Mouse (Mus musculus) right cerebral cortex, postnatal 14 days (tissue): ENCODE data around the gene Chrna9.

Experiments used
- DNase-seq: peaks from one replicate; pipeline ENCODE4 v3.0.0; 2022

Gene Chrna9

DNA sequence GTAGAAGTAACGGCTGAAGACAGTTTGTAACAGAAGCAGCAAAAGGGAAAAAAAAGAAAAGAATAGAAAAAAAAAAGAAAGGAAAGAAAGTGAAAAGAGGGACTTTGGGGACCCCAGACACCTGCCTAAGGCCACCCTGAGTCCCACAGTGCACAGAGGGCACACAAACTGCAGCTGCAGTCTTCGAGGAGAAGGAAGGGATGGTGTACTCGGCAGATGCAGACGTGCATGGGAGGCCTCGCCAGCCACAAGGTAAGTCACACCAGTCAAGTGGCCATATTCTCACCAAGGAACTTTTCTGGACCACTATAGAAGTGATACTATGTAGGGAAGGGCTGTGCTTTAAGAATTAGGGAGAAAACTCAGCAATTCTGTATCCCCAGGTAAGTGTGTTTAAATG is at the start of gene Chrna9:
TSS of gene Chrna9 (plus strand) at position 139 of the 400 bp plus-strand sequence.
- DNase-seq = no peak

DNA sequence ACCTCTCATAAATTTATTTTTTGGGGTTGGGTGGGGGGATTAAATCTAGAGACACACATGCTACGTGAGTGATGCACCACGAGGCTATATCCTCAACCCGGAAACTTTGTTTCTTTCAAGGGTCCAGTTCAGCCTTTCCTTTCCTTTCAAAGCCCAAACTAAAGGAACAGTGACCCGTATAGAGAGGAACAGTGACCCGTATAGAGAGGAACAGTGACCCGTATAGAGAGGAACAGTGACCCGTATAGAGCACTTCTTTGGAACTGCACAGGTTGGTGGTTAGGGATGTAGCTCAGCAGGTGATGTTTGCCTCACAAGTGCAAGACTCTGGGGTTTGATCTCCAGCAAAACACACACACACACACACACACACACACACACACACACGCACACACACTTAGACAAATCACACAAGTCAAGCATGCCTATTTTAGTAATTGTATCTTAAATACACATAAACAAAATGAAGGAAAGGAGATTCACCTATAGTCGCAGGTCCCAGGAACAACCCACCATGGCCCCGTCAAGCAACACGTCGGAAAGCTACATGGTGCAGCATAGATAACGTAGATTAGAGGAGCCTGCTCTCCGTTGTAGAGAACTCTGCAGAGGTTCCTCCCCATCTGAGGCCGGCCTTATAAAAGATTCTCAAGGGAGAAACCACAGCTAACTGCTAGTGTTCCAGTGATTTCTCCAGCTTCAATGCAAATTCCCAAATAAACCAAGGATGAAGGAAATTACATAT is 48.9 kb upstream of the Chrna9 start:
- no peak for DNase-seq

DNA sequence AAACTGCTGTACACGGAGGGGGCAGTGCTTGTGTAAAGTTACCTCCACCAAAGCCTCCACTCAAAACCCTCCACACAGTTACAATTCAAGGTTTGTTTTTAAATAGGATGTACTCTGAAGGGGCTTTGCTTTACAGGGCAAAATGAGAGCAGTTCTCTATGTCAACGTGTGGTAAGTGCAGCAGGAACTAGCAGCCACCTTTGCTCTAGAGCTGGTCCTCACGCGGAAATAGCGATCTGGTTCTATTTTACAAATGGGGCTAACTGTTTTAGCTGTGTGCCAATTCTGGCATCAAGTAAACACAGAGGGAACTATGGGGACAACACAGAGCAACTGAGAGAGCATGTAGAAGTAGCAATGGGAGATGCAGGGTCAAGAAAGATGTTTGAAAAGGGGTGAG is 46.6 kb upstream of the Chrna9 start:
- DNase-seq = no peak

DNA sequence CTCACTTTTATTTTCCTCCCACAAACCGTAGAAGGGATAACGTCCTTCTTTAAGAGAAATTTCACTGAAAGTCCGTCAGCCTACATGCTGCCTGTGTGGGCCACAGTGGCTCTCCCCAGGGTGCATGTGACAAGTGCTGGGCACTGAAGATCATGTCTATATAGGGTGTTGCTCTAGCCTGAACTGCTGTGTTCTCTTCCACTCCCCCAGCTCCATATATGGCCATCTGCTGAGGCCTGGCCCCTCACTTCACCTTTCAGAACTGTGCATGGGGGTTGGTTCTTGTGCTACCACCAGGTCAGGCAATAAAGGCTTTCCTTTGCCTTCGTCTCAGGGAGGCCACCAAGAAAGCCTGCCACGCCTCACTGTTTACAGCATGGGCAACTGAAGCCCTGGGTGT is 45.7 kb upstream of the Chrna9 start:
- DNase-seq = no peak

DNA sequence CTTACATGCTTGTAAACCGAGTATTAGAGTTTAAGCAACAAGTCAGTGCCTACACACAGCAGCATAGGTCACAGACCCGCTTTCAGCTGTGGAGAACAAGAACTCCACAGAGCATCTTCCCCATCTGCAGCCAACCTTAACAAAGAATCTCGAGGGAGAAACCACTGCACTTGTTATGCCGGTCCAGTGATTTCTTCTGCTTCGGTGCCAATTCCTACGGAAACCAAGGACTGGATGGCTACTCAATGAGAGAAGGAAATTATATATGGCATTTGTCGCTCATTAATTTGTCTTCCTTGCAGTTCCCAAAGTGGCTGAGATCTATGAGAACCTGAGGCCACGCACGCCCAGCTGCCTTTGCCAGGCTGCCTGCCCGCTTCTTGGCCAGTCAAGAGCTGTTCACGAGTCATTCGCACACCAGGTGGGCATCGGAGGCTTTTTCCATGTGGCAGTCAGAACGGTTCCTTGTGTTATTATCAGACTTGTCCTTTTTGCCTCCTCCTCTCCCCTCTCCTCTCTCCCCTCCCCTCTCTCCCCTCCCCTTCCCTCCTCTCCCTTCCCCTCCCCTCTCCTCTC is 43.4 kb upstream of the Chrna9 start:
- no peak for DNase-seq

DNA sequence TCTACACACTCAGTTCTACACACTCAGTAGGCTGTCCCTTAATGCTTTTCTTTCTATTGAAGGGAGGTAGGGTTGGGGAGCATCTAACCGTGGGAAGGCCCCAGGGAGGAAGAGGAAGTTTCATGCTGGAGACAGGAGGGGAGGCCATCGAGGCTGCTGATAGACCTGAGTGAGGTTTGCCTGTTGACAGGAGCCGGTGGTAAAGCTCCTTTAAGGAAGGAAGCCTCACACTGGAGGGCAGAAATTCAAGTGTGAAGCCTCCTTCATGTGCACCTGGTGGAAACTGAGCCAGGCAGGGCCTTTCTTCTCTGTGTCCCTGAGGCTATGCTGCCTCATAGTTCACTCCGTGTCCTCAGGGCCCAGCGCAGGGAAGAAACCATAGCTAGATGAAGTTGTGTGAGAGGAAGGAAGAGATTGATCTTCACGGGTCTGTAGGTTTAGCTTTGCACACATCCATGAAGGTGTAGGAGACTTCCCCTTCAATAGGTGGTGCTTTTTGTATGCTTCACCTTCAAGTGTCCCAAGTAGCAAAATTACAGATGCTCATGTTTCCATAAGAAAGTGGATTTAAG is 39.5 kb upstream of the Chrna9 start:
- no peak for DNase-seq

DNA sequence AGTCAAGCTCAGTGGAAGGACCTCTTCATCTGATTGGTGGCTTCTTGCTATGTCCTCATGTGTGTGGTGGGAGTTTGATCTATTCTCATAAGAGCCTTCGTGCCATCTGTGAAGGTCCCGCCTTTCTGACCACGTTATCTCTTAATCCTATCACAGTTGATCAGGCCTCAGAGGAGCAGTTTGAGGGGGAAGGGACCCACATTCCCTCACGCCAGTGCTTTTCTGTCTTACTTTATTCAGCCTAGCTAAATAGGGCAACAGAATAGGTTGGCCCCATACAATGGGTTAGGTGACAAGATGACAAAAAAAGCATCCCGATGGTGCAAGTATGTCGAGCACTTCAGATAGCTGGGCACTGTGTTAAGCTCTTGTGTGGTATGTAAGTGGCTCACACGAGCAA is 39.0 kb upstream of the Chrna9 start:
- no peak for DNase-seq

DNA sequence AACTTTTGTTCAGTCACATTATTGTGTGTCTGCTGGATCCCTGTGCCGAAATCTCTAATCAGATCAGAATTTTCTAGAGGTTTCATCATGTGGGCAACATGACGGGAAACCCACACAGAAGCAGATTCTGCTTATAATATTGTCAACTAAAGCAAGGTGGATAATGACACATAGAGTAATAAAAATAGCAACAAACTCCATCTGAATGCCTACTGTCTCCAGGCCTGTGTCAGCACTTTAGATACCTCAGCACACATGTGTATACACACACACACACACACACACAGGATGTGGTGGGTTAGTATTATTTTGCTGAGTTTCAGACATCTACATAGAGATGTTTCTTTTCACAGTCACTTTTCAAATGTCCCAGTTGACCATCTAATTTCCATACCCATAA is 37.0 kb upstream of the Chrna9 start:
- no peak for DNase-seq

DNA sequence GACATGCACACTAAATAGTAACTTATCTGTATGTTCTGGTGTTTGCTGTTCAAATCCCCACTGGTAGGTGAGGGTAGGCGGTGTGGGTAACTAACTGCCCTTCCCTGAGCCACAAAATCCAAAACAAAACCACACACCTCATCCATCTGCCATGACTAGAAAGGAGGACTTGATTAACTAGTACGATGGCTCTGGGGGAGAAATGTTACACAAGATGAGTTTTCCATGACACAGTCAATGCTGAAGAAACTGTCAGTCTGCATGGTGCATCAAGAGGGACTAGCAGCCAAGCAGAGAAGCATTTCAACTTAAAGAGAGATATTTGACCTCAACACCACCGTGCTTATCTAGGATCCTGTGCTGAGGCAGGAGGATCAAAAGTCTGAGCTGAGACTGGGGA is 36.0 kb upstream of the Chrna9 start:
- no peak for DNase-seq

DNA sequence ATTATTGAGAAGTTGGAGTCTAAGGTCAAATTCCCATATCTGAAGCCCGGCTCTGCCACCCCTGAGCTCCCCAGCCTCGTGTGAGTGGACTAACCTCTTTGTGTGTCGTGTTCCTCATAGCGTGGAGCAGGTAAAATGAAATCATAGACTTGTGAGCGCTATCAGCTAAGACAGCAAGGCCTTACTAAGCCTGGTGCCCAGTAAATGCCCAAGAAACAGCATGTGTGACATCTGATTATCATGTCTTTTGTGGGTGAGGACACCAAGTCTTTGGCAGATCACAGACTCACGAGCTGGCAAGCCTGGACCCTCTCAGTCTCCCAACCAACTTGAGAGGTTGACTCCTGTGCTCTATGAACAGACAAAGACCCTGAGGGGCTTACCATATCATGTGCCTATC is 34.6 kb upstream of the Chrna9 start:
- no peak for DNase-seq

DNA sequence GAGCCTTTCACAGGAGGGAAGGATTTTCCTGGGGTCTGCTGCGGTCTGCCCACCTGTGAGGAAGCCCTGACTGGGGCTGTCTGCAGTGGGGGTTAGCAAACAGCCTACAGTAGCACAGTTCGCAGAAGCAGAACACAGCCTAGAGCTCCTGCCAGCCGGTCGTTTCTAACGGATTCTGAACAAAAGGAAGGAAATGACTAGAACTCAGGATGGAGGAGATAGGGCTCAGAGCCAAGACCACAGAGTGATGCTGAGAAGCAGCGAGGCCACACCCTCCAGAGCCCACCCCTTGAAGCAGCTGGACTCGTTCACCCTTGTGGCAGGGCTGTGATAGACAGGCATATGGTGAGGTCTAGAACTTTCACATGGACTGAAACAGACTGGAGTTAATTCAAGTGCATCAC is 33.9 kb upstream of the Chrna9 start:
- DNase-seq = no peak

DNA sequence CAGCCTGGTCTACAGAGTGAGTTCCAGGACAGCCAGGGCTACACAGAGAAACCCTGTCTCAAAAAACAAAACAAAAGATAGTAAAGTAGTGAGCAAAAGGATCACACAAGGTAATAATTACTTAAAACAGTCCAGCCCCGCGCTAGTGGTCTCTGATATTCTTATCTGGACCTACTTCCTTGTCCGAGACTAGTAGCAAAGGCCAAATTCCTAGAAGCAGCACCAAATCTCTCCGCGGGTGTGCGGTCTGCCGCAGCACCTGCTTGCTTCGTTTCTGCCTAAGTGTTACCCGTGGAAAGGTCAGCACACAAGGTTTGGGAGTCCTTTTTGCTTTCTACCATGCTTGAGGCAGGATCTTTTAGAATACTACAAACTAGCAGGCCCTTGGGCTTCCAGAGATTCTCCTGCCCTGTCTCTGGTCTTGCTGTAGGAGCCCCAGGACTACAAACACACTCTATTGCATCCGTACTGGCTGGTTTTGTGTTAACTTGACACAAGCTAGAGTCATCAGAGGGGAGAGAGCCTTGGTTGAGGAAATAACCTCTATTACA is 32.8 kb upstream of the Chrna9 start:
- DNase-seq = no peak

DNA sequence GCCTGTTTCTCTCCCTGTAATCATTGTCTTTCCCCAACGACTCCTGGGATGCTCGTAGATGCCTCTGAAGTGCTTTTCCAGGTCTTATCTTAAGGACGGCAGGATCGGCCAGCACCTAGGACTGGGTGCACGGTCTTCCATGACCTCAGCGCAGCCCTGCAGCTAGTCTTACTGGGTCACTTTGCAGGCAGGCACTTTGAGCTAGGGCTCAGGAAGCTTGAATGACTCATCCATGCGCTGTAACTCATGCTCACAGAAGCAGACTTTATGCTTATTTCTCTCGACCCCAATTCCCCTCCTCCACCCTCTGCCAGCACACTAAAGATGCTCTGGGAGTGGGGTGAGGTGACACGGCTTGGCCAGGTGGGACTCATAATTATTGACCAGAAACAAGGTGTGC is 31.9 kb upstream of the Chrna9 start:
- no peak for DNase-seq

DNA sequence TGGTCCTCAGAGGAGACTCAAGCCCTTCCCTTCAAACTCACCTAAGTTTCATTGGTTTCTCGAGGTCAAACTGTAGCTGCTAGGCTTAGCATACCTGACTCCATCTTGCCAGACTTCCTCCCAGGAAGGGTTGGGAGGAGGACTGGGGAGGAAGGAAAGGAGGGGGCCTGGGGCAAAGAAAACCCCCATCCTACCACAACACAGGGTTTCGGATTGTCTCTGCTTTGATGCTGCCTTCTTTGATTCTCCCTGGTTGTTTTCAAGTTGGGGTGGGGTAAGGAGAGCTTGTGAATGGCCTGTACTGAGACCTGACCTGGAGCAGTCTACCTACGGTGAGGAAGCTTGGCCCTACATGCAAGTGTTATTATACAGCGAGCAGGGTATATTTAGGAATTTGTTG is 30.2 kb upstream of the Chrna9 start:
- no peak for DNase-seq

DNA sequence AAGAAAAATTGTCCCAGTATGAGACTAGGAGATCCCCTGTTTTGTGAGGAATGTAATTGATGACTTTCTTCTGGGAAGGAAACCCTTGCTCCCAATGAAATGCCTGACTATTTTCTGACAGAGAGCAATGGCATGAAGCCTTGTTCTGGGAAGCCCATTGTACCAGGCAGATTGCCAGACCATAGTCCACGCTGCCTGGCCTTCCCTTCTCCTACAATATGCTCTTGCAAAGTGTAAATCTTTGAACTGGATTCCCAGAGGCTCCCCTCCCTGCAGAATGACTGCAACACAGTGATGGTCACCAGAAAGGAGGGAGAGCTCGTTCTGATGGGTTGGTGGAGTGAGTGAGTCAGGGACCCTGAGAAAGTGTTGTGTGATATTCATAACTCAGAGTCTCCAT is 26.0 kb upstream of the Chrna9 start:
- no peak for DNase-seq

DNA sequence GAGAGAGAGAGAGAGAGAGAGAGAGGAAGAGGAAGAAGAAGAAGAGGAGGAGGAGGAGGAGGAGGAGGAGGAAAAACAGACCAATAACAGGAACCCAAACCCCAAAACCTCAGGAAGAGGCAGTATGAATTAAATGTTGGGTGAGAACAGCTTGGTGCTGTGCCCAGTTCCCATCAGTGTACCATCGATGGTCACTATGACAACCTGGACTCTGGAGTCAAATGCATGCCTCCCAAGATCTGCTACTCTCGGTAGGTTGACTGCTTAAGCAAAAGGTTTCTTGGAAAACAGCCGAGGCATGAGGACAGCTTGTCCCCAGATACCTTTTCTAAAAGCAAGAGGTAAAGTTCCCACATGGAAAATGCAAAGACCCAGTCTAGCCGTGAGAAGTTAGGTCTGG is 25.4 kb upstream of the Chrna9 start:
- no peak for DNase-seq

DNA sequence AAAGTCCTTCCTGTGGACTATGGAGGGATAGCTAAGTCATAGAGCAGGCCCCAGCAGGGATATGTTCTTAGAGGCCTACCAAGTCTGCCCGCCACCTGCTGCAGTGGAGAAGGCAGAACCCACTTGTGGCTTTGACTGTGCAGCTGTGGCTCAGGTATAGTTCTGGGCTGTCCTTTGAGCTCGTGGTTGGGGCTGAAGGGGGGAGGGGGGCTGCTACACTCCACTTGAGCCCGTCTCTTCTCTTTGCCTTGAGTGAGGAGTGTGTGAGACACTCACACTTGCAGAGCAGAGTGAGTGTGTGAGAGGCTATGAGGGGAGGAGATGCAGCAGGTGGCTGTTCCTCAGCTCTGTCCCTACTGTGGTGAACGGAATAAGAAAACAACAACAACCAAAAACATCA is 24.3 kb upstream of the Chrna9 start:
- no peak for DNase-seq

DNA sequence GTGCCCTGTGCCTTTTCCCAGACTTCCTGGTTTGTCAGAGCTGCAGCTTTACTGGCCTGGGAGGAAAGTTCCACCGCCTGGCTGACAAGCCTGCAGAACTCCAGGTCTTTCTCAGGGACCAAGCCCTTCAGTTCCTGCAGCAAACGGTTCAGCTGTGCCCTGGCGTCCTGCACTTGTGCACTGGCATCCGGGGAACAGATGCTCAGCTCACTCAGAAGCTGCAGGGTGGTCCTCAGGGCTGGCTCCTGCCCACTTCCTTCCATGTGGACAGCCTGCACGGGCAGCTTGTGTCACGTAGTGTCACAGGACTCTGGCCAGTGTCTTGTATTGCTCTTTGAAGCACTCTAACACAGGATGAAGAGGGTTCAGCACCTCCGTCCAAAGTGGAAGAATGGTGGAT is 23.0 kb upstream of the Chrna9 start:
- no peak for DNase-seq

DNA sequence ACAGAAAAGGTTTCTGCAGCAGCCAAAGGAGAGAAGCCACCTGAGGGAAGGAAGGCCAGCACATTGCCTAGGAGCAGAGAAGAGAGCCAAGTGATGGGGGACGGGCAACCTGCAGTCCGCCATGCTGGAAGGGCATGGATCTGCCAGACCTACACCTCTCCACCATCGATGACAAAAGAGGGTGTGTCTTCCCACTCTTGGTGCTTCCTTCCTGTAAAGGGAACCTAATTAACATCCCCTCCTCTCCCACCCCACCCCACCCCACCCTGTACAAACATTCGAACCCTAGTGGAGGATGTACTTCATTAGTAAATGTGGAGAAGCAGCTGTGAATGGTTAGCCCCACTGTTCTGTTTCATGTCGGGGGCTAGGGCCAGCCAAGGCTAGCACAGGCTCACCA is 22.5 kb upstream of the Chrna9 start:
- DNase-seq = no peak

DNA sequence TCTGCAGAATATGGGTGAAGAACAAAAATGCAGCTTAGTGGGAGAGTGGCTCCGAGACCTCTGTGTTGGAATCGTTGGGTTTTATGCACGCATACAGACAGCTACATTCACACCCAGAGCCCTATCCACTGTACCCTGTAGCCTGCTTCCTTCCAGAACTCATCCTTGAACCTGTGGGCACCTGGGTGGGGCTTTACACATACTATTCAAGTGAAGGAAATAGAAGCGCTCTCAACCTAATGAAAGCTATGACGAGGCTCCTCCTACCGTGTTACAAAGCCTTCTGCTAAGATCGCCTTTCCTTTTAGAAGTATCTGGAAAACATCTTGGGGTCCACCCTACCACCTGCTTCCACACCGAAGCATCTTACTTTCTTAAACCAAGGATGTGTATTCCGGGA is 21.6 kb upstream of the Chrna9 start:
- DNase-seq = no peak

DNA sequence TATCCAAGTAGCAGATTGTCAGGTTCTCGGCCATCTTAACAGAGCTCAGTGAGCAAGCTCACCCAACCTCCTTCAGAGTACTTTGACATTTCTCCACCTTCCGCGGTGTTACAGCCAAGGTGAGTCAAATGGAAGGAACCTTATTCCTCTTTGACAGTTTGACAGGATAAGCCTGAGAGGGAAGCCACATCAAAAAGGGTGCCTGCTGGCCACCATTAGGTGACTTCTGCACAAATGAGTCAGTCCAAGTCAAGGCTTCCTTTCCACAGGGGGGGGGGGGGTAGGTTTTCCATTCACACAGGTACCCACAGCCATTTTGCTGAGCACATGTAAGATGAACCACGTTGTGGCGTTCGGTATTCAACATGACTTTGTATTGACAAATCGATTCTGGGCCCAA is 20.4 kb upstream of the Chrna9 start:
- DNase-seq = no peak

DNA sequence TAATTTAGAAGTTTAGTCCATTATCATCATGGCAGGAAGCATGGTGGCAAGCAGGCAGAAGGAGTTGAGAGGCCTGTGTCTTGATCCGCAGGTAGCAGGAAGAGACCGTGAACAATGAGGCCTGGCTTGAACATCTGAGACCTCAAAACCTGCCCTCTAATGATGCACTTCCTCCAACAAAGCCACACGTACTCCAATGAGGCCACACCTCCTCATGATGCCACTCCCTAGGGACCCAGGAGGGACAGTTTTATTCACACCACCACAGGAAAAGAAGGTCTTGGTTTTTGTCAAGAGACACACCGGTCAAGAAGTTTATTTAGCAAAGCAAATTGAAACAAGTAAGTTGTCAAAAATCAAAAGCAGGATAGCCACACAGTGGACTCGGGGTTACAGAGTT is 17.8 kb upstream of the Chrna9 start:
- DNase-seq = no peak

DNA sequence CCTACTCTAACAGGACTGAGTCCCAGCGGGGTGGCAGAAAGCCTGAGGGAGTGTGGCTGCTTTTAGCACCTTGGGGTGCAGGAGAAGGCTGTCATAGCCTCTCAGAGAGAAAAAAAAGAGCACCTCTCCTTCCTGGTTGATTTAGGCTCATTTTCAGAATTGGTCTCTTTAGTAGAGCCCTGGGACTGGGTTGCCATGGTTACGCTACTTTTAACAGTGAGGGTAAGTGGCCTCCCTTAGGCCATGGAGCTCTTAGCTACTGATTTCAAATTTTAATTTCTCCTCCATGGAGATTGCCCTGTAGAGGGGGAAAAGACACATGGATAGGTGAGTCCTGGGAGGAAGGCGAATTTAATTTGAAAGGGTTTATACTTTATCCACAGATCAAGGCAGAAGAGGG is 16.1 kb upstream of the Chrna9 start:
- no peak for DNase-seq

DNA sequence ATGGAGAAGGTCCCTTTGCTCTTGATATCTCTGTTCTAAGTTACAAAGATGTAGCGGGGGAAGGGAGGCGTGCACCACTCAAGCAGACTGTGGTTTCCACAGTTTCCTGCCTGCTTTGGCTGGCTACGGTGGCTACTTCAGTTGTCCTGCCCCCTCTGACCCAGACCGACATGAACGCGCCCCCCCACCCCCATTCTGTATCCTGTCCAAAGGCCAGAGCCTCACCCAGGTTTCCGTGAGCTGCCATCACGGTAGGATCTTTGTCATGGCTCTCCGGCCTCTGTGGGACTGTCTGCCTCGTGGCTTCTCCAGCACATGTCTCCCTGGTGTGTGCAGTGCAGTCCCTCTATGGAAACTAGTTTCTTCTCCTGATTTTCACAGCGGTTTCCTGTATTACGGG is 15.4 kb upstream of the Chrna9 start:
- DNase-seq = no peak

DNA sequence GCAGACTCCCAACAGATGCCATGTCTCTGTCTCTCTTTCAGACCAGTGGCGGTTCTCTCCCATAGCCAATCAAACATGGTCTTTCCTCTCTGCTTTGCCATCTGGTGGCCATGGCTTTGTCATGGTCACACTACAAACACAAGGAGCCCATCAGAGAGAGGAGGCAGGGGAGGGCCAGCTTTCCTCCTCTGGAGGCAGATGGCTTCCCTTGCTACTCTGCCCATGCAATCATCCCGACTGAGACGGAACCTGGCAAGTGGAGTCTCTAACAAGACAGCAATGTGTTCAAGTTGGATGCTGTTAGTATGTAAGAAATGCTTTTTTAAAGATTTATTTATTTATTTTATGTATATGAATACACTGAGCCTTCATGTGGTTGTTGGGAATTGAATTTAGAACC is 14.8 kb upstream of the Chrna9 start:
- no peak for DNase-seq
